Mouse (Mus musculus) forebrain, embryonic 12.5 days (tissue): Measurements from ENCODE around the gene Dph5. TPM values are rescaled to one million over a fixed set of nuclear protein-coding genes. Genes with fewer than 3 reads are reported as not detected.

Experiments
- ATAC-seq: fragments of 200-750 bp; cut with Nextera tagmentation; 2 replicates; pipeline ENCODE4 v1.8.0; 2017; ENCODE audit warnings: moderate TSS enrichment; ENCODE audit not compliant: low FRiP score
- H3K27ac ChIP-seq: fragments of 300-500 bp; sonication (generic); 2 replicates; pipeline ENCODE4 v1.5.1; 2016; ENCODE audit warnings: mild to moderate bottlenecking
- H3K27me3 ChIP-seq: fragments of 300-500 bp; sonication (generic); 2 replicates; pipeline ENCODE4 v1.6.1; 2016; ENCODE audit warnings: mild to moderate bottlenecking
- H3K36me3 ChIP-seq: fragments of 300-500 bp; sonication (generic); replicated peaks from 2 replicates; pipeline ENCODE4 v1.6.1; 2016; ENCODE audit warnings: mild to moderate bottlenecking
- H3K4me1 ChIP-seq: fragments of 300-500 bp; sonication (generic); 2 replicates; pipeline ENCODE4 v1.6.1; 2016
- H3K4me2 ChIP-seq: fragments of 300-500 bp; sonication (generic); 2 replicates; pipeline ENCODE4 v1.6.1; 2016; ENCODE audit warnings: mild to moderate bottlenecking, moderate library complexity
- H3K4me3 ChIP-seq: fragments of 300-500 bp; sonication (generic); replicated peaks from 2 replicates; pipeline ENCODE4 v1.5.1; 2016; ENCODE audit warnings: mild to moderate bottlenecking
- H3K9ac ChIP-seq: fragments of 300-500 bp; sonication (generic); 2 replicates; pipeline ENCODE4 v1.6.1; 2016; ENCODE audit warnings: mild to moderate bottlenecking
- H3K9me3 ChIP-seq: fragments of 300-500 bp; sonication (generic); 2 replicates; pipeline ENCODE4 v1.6.1; 2016
- WGBS: fragments of 180-500 bp; shearing (Covaris S2); methylation state at CpG from one replicate; pipeline ENCODE4 v1.1.7; 2016; 5-methylcytosine and 5-hydroxymethylcytosine counted together
- polyA plus RNA-seq: library from polyadenylated mRNA; unstranded; fragments of >200 nt; fragmentation: Nextera tagmentation; extraction: Ambion mirVana; gene quantifications from 2 replicates; pipeline ENCODE4 v1.2.1, GENCODE M21; 2016

Gene Dph5
- 26.1 and 28.3 TPM in 2 replicates for polyA plus RNA-seq

DNA sequence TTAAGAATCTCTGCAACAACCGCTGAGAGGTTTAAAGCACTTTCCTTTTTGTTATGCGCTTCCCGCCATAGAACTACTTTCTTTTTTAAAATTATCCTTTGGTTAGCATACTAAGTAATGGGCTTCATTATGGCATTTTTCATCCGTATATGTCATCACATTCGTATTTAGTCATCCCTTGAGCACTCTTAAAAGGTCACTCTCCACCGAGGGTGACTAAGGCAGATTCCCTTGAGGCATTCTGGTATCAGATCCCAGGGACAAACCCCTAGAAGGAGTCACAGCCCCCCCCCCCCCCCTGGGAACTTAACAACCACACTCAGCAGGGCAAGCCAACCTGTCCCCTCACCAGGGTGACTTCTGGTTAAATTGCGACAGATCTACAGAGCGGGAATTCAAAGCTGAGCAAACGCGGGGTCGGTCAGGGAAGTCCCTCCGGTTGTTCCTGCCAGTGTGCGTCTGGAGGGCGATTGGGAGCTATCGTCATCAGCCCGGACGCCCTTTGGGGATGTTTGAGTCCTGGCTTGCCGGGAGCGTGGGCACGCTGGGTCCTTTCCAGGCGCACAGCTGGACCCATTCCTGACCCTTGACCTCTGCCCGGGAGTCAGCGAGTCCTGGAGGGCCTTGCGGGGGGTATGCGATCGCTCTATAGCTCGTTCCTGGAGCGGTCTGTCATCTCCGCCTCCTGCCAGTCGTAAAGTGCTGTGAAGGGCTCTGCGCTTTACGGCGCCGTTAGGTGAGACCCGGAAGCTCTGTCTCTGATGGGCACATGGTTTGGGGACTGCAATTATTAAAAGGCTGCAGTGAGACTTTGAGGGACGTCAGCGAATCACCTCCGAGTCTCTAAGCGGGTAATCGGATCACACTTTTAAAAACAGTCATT lies at the start of gene Dph5:
Gene Dph5 (plus strand): TSS at position 411 of the 883 bp plus-strand sequence.
- Histone ChIP-seq H3K4me3 (peak within 1 kb of the TSS; percentile 76), H3K36me3 (no peaks in the 10 kb centered on the region; the same call in 1 of the 2 replicates), H3K27ac (peak within 1 kb of the TSS; percentile 80), H3K4me1 (peaks cover 3% of the 10 kb centered on the region), H3K9me3 (no peaks in the 10 kb centered on the region), H3K9ac (peak within 1 kb of the TSS; percentile 74), H3K27me3 (no peaks in the 10 kb centered on the region), H3K4me2 (peak within 1 kb of the TSS; percentile 63)
- peak; percentile 95 for ATAC-seq
- WGBS: 1% methylated on average over 40 of the region's 40 CpGs

DNA sequence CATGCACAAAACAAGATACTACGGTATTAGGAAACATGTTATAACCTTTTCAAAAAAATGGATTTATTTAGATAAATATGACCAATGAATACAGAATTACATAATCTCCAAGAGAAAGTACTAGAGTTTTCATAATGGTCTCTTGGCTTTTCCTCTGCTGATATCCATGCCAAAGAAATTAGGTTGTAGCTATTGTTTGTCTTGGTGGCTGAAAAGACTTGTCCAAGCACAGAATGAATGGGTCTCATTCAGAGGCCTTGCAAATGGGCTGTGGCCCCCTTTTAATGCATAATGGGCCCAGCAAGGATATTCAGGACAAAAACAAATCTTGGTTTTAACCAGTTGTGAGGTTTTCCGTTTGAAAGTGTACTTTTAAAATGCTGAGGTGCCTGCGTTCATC lies 43.1 kb upstream of the Dph5 start:
- peak overlapping the region; percentile 48; the same call in 1 of the 2 replicates for H3K27ac ChIP-seq
- H3K9ac ChIP-seq: no peak overlapping the region
- WGBS: 27% methylated on average over 3 of the region's 3 CpGs
- no peak overlapping the region for H3K4me2 ChIP-seq
- no peaks in the 10 kb centered on the region for H3K9me3 ChIP-seq
- peaks cover 15% of the 10 kb centered on the region for H3K4me1 ChIP-seq
- no peaks in the 10 kb centered on the region for H3K36me3 ChIP-seq
- no peak overlapping the region for H3K4me3 ChIP-seq
- ATAC-seq: peak; percentile 51; the same call in 1 of the 2 replicates
- no peaks in the 10 kb centered on the region for H3K27me3 ChIP-seq

DNA sequence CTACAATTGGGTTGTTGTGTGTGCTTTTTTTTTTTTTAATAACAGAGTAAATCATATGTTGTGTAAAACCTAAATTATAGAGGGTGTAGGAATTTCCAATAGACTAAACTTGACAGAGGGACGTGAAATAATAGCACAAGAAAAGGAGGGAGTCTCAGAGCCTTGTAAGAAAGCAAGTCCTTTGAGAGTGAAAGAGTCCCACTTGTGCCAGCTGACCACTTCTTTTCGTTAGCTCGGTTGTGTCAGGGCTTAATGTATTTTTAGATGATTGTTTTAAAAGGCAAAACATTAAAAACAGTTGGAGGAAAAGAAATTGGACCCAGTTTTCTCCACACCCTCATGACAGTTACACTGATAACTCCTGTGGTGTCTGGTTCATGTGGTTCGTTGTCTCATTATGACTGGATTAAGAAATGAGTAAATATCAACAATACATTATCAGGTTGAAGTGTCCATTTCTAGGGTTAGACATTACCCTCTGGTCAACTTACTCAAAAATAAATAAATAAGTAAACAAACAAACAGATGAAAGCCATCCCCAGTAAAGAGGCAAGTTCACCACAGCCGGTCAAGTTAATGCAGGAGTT lies 42.5 kb upstream of the Dph5 start:
- H3K9ac ChIP-seq: no peak overlapping the region

DNA sequence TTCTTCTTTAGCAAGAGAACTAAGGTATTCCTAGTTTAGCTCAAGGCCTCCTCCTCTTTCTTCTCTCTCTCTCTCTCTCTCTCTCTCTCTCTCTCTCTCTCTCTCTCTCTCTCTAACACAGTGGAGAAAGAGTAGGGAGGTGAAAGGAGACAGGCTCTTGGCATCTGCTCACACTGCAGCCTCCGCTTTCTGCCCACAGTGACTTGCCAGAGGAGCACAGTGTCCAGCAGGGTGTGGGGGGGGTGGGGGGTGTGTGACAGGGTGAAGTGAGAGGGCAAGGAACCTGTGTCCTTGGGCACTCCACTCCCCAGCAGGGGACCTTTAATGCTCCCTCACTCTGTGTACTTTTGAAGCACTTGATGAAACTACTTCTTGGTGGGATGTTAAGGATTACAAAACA lies 41.9 kb upstream of the Dph5 start:
- no peaks in the 10 kb centered on the region for H3K27me3 ChIP-seq
- H3K4me2 ChIP-seq: no peak overlapping the region
- no peak overlapping the region for H3K9ac ChIP-seq
- WGBS: 28% methylated on average over 1 of the region's 1 CpGs
- H3K36me3 ChIP-seq: no peaks in the 10 kb centered on the region
- peak; percentile 47; the same call in 1 of the 2 replicates for ATAC-seq
- H3K9me3 ChIP-seq: no peaks in the 10 kb centered on the region
- H3K4me1 ChIP-seq: peaks cover 15% of the 10 kb centered on the region
- H3K4me3 ChIP-seq: no peak overlapping the region
- peak overlapping the region; percentile 36; the same call in 1 of the 2 replicates for H3K27ac ChIP-seq

More for the DNA sequence above, 42.5 kb upstream of the Dph5 start:
- Histone ChIP-seq H3K36me3 (no peaks in the 10 kb centered on the region), H3K4me1 (peaks cover 15% of the 10 kb centered on the region), H3K4me2 (no peak overlapping the region), H3K27ac (peak overlapping the region; percentile 48), H3K27me3 (no peaks in the 10 kb centered on the region), H3K4me3 (no peak overlapping the region), H3K9me3 (no peaks in the 10 kb centered on the region)
- 34% methylated on average over 5 of the region's 5 CpGs for WGBS
- no peak for ATAC-seq

DNA sequence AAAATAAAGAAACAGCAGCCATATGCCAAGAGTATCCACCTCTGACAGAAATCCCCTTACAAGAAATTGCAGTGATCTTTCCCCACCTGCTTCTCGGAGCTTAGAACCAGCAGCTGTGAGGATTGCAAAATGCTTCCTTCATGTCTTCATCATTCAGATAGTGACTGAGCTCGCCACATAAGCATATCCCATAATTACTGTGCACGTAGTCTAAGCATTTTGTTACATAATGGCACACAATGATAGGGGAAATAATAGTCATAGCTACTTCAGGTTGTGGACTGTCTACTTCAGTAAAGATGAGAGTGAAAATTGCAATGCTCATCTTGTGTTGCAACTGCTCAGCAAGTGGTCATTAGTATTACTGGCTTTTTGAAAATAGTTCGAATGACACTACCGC lies 41.5 kb upstream of the Dph5 start:
- Histone ChIP-seq H3K36me3 (no peaks in the 10 kb centered on the region), H3K4me3 (no peak overlapping the region), H3K9me3 (no peaks in the 10 kb centered on the region), H3K4me2 (no peak overlapping the region), H3K9ac (no peak overlapping the region), H3K4me1 (peaks cover 15% of the 10 kb centered on the region), H3K27me3 (no peaks in the 10 kb centered on the region), H3K27ac (no peak overlapping the region)
- 77% methylated on average over 5 of the region's 5 CpGs for WGBS
- ATAC-seq: no peak

DNA sequence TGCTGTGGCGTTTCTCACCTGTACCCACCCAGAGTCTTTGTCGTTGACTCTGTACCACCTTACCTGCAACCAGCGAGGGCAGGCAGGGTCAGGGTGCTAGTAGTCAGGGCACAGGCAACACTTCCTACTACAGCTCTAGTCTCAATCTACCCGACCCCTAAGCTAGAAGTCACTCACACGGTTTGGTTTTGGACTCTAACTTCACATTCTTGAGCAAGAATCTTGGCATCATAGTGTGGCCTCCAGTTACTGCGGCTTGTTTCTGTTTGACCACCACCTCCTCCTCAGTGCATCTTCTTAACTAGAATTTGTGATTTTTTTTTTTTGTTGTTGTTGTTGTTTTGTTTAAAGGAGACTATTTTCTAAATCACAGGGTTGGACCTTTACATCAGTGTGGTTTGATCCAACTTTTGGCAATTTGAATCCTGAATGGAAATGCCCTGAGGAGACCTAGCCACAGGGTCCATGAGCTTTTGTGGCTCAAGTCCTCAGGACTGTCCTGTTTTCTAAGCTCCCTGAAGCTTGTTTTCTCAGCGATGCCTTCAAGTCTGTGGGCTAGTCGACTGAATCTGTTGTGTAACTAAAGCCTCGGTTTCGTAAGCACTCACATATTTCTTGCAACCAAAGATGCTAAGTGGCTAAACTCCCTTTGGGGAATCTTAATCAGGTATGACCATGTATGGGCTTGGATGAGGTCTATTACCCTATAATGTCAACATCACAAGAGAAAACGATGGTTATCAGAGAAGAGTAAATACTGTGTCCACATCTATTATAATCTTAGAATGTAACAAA lies 38.8 kb upstream of the Dph5 start:
- Histone ChIP-seq H3K4me2 (no peak overlapping the region), H3K27ac (no peak overlapping the region), H3K9me3 (no peaks in the 10 kb centered on the region), H3K27me3 (no peaks in the 10 kb centered on the region), H3K4me1 (peaks cover 15% of the 10 kb centered on the region), H3K9ac (no peak overlapping the region), H3K36me3 (no peaks in the 10 kb centered on the region), H3K4me3 (no peak overlapping the region)
- 94% methylated on average over 11 of the region's 11 CpGs for WGBS
- ATAC-seq: no peak

DNA sequence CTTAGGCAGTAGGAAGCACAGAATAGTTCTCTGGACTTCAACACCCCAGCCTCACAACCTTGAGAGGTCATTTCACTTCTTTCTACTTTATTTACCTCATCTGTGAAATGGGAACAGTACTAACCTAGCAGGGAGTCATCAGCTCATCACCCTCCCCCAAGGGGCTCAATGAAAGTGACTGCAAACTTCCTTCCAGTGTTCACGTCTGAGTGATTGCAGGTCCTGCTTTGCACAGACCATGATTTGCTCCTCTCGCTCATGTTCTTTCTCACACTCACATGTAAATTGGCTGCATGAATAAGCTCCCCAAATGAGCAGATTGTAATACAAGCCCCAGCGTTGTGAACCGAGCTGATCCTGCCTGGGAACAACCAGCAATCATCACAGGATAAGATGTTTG lies 36.7 kb upstream of the Dph5 start:
- H3K4me2 ChIP-seq: no peak overlapping the region
- WGBS: 46% methylated on average over 4 of the region's 4 CpGs
- H3K9me3 ChIP-seq: no peaks in the 10 kb centered on the region
- peaks cover 5% of the 10 kb centered on the region; the same call in 1 of the 2 replicates for H3K4me1 ChIP-seq
- H3K36me3 ChIP-seq: no peaks in the 10 kb centered on the region
- no peaks in the 10 kb centered on the region for H3K27me3 ChIP-seq
- ATAC-seq: no peak
- no peak overlapping the region for H3K27ac ChIP-seq
- no peak overlapping the region for H3K9ac ChIP-seq
- H3K4me3 ChIP-seq: no peak overlapping the region

DNA sequence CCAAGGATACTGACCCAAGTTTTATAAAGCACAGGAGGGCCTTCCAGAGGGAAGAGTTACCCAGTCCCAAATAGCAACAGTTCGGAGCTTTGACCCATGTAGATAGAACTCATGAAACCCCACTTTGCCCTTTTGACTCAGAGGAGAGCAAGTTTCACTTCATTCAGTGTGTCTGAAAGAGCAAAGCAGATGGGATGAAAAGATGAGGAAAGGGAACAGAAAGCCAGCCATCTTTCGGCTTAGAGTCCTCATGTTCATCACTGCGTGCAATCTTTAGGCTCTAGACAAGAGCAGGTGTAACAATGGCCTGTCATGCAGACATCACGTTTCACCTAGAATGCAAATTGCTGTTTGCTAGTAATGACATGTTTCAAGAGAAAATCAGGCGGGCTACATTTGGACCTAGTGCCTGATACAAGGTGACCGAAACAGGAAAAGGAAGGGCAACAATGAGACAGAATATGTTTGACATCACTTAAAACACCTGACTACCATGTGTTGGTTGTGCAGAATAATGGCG lies 32.9 kb upstream of the Dph5 start:
- H3K9ac ChIP-seq: no peak overlapping the region
- H3K4me2 ChIP-seq: no peak overlapping the region
- peaks cover 30% of the 10 kb centered on the region for H3K4me1 ChIP-seq
- ATAC-seq: no peak
- H3K4me3 ChIP-seq: no peak overlapping the region
- no peaks in the 10 kb centered on the region for H3K36me3 ChIP-seq
- no peak overlapping the region for H3K27ac ChIP-seq
- 91% methylated on average over 7 of the region's 7 CpGs for WGBS
- H3K27me3 ChIP-seq: no peaks in the 10 kb centered on the region
- H3K9me3 ChIP-seq: no peaks in the 10 kb centered on the region

DNA sequence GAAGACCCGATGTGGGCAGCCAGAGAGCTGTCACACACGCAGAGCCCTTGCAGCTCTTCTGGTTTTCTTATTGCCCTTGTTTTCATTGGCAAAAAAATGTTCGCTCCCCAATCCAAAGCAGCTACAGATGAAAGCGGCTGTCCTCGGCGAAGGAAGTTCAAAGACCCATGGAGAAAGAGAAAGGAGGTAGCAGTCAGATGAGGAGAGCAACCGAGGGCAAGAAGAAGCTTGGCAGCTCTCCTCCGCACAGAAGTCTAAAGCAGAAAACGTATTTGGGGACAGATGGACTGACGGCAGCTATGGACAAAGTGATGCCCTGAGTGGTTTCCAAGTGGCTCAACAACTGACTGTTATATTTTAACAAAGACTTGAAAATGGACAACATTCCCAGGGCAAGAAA lies 32.1 kb upstream of the Dph5 start:
- ATAC-seq: no peak
- Histone ChIP-seq H3K4me1 (peaks cover 30% of the 10 kb centered on the region), H3K4me2 (no peak overlapping the region), H3K27ac (peak overlapping the region; percentile 70), H3K9me3 (no peaks in the 10 kb centered on the region), H3K9ac (no peak overlapping the region), H3K36me3 (no peaks in the 10 kb centered on the region), H3K27me3 (no peaks in the 10 kb centered on the region), H3K4me3 (no peak overlapping the region)
- WGBS: 31% methylated on average over 10 of the region's 10 CpGs

DNA sequence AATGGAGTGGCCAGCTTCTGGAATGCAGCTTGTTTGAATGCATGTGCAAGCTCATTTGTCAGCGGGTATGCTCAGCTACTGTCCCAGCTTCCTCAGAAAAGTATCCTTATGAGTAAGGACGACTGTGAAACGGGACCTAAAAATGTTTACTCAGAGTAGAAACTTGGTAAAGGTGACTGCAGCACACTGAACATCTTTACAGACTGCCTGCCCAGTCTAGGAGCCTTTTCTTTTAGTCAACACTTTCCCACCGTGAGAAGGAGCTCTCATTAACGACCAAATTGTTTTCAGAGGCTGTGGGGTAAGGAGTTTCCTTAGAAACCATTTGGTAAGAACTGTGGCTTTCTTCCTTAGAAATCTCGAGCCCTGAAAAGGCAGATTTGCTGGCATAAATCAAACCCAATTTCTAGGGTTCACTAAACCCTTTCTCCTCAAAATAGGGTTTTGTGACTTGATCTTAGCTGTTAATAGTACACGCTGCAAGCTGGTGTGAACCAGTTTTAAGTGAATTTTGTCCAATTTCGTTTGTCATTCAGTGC lies 31.1 kb upstream of the Dph5 start:
- WGBS: 5% methylated on average over 8 of the region's 8 CpGs
- H3K4me3 ChIP-seq: no peak overlapping the region
- no peaks in the 10 kb centered on the region for H3K9me3 ChIP-seq
- no peaks in the 10 kb centered on the region for H3K36me3 ChIP-seq
- H3K4me2 ChIP-seq: peak overlapping the region; percentile 30
- peak overlapping the region; percentile 88 for H3K27ac ChIP-seq
- H3K9ac ChIP-seq: no peak overlapping the region
- ATAC-seq: peak; percentile 84
- peaks cover 30% of the 10 kb centered on the region for H3K4me1 ChIP-seq
- H3K27me3 ChIP-seq: no peaks in the 10 kb centered on the region

DNA sequence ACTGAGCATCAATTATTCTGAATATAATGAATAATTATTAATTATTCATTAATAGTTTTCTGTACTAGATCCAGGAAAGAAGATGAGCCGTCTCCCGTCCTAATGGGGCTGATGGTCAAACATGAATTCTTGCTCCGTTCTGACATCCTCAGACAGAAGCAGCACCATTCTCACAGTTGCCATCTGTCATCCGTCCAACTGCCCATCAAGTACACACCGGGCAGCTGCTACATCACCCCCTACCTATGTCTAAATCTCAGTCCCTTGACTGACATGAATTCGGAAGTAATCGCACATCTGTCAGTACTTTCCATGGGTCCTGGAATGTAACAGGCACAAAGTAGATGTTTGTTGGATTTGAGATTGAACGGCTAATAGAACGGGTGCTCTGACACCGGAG lies 30.2 kb upstream of the Dph5 start:
- 0 out of 2 replicates have a peak, but pooled peaks have one; percentile 18 for ATAC-seq
- no peak overlapping the region for H3K9ac ChIP-seq
- H3K36me3 ChIP-seq: no peaks in the 10 kb centered on the region
- peak overlapping the region; percentile 88; the same call in 1 of the 2 replicates for H3K27ac ChIP-seq
- no peak overlapping the region for H3K4me2 ChIP-seq
- 43% methylated on average over 10 of the region's 10 CpGs for WGBS
- H3K4me1 ChIP-seq: peaks cover 30% of the 10 kb centered on the region
- no peaks in the 10 kb centered on the region for H3K27me3 ChIP-seq
- H3K4me3 ChIP-seq: no peak overlapping the region
- no peaks in the 10 kb centered on the region for H3K9me3 ChIP-seq

DNA sequence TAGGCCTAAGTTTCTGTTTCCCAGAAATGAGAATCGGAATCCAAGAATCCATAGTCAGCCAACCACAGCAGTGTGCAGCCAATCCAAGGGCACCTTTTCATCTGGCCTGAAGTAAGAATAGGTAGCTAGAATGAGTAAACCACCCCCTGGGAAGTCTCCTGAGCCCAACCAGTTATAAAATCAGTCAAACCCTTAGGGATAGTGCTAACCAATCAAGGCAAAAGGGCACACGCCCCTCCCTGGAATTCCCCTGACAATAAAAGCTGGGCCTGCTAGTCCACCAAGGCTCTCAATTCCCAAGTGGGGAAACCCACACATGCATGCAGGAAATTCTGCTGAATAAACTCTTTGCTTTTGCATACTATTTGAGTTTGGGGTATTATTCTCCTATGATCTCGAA lies 28.8 kb upstream of the Dph5 start:
- Histone ChIP-seq H3K4me1 (peaks cover 30% of the 10 kb centered on the region), H3K27me3 (no peaks in the 10 kb centered on the region), H3K4me2 (no peak overlapping the region), H3K36me3 (no peaks in the 10 kb centered on the region), H3K4me3 (no peak overlapping the region), H3K9me3 (no peaks in the 10 kb centered on the region), H3K27ac (no peak overlapping the region), H3K9ac (no peak overlapping the region)
- 79% methylated on average over 3 of the region's 3 CpGs for WGBS
- ATAC-seq: no peak
